Mouse (Mus musculus) lung, adult 2 months (tissue): ENCODE measurements around the gene Neu1.

Source experiments
- CTCF ChIP-seq: fragments of 200-500 bp; IDR thresholded peaks from 2 replicates; pipeline ENCODE4 v1.5.1; 2011; ENCODE audit warnings: mild to moderate bottlenecking, low read length, control low read depth; ENCODE audit not compliant: insufficient read depth
- POLR2A ChIP-seq: fragments of 200-500 bp; IDR thresholded peaks from 2 replicates; pipeline ENCODE4 v1.6.1; 2011; ENCODE audit warnings: low read depth, mild to moderate bottlenecking, control low read depth, low read length, borderline replicate concordance; ENCODE audit errors: extremely low read depth

DNA sequence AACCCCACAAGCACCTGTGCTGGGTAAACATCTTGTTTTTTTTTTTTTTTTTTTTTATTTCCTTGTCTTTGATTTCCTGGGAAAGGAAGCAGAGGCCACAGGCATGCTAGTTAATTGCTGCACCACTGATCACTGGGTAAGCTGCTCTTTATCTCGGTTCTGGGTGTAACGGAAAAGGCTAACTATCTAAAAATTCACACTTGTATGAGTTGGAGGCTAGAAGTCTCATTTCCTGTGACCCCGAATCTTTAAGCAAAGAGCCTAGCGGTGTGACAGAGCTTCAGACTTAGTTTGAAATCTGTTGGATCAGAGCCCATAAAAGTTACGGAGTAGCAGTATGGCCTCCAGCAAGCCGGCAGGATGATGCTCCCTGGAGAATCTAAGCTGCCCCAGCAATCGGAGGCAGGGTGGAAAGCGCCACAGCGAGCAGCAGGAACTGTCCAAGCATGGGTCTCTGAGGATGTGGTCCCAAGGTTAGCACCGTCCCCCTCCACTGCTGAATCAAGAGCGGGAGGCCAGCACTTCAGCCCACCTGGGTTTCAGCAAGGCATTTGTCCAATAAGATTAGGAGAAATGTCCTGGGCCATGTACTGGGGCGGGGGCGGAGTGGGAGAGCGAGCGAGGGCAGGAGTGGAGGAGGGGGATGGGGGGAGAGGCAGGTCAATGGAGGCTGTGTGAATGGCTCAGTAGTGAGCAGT is 10.4 kb downstream of the Neu1 start:
- TF ChIP-seq POLR2A (no peak), CTCF (no peak)
